Mouse (Mus musculus) myocyte (in vitro differentiated cells): ENCODE measurements around the gene Gm21704. TPM values are rescaled to one million over a fixed set of nuclear protein-coding genes. Genes with fewer than 3 reads are reported as not detected.
"Not testable (repeated sequence)": the region's sequence is repeated elsewhere in the genome, so short reads cannot be mapped to it uniquely, and the experiment has no call there.

ENCODE experiments used
- H3K27me3 ChIP-seq: one replicate; pipeline ENCODE4 v1.6.1; 2011; ENCODE audit not compliant: control insufficient read depth, insufficient read depth, insufficient read length
- H3K36me3 ChIP-seq: one replicate; pipeline ENCODE4 v1.6.1; 2011; ENCODE audit not compliant: control insufficient read depth, insufficient read depth
- H3K4me2 ChIP-seq: one replicate; pipeline ENCODE4 v1.6.1; 2011; ENCODE audit warnings: low read depth, control low read depth
- H3K4me3 ChIP-seq: one replicate; pipeline ENCODE4 v1.5.1; 2011; ENCODE audit warnings: mild to moderate bottlenecking, control low read depth, moderate library complexity
- H3K79me2 ChIP-seq: one replicate; pipeline ENCODE4 v1.6.1; 2011; ENCODE audit not compliant: control insufficient read depth, insufficient read depth
- H3ac ChIP-seq: one replicate; pipeline ENCODE4 v1.6.1; 2011; ENCODE audit not compliant: control insufficient read depth, insufficient read length
- polyA plus RNA-seq: library from polyadenylated mRNA; unstranded; fragments of >200 nt; fragmentation: generic; extraction: Trizol; gene quantifications from one replicate; pipeline ENCODE4 v1.2.1, GENCODE M21; 2012; ENCODE audit warnings: missing spikeins

Gm21704 gene
- polyA plus RNA-seq = not detected

- H3K27me3 ChIP-seq, H3ac ChIP-seq, H3K79me2 ChIP-seq, H3K36me3 ChIP-seq, H3K4me2 ChIP-seq, H3K4me3 ChIP-seq: not testable (repeated sequence)
These were observed at the start of gene Gm21704, which contains the start of gene Gm21708 for GRCm38 (mm10) chrY:3410067-3410466. Gene Gm21704 (minus strand): TSS chrY:3410167. Gene Gm21708 (minus strand): TSS chrY:3410167.

GRCm38 (mm10) chrY:3345229-3345628 lies 64.7 kb downstream of the Gm21704 start, which contains the start of gene Gm21693:
Gene Gm21693 (minus strand): TSS chrY:3345329.
- not testable (repeated sequence) for H3K4me2 ChIP-seq, H3K27me3 ChIP-seq, H3K79me2 ChIP-seq

GRCm38 (mm10) chrY:3340661-3341060 lies 69.3 kb downstream of the Gm21704 start:
- not testable (repeated sequence) for H3K79me2 ChIP-seq, H3K36me3 ChIP-seq, H3K27me3 ChIP-seq, H3K4me3 ChIP-seq, H3K4me2 ChIP-seq, H3ac ChIP-seq

More at GRCm38 (mm10) chrY:3345229-3345628, 64.7 kb downstream of the Gm21704 start, which contains the start of gene Gm21693:
- not testable (repeated sequence) for H3ac ChIP-seq, H3K4me3 ChIP-seq, H3K36me3 ChIP-seq

Other genes with a start within 250 kb of the Gm21704 start
- not detected for gene Gm21677, start 103.7 kb downstream of the Gm21704 start, polyA plus RNA-seq
- not detected for gene Gm21693, start 64.8 kb downstream of the Gm21704 start, polyA plus RNA-seq
- gene Gm21708, start within 50 bp of the Gm21704 start, polyA plus RNA-seq = not detected